Mouse (Mus musculus): ENCODE measurements around the gene Ccin. TPM values are rescaled to one million over a fixed set of nuclear protein-coding genes. Genes with fewer than 3 reads are reported as not detected.

Ccin gene
- polyA plus RNA-seq (2014; fragmentation: Nextera tagmentation; extraction: Ambion mirVana), result not detected in 2 replicates

- Histone ChIP-seq H3K4me1 (ENCODE audit: control insufficient read depth, insufficient read depth, low read length) (peaks cover 11% of the 10 kb centered on the region; the same call in 1 of the 2 replicates), H3K27me3 (ENCODE audit: control insufficient read depth, insufficient read depth, low read length) (peaks cover 12% of the 10 kb centered on the region; the same call in 1 of the 2 replicates), H3K4me3 (replicated peaks; ENCODE audit: low read depth, low read length) (peak within 1 kb of the TSS; percentile 20), H3K4me2 (ENCODE audit: low read length) (peak within 1 kb of the TSS; percentile 57), H3K9ac (replicated peaks; ENCODE audit: low read length) (peak within 1 kb of the TSS; percentile 48), H3K9me3 (ENCODE audit: control insufficient read depth, low read length) (no peaks in the 10 kb centered on the region), H3K36me3 (ENCODE audit: control insufficient read depth, insufficient read depth, low read length) (no peaks in the 10 kb centered on the region), H3K27ac (replicated peaks; ENCODE audit: low read depth, low read length) (no peak within 1 kb of the TSS)
- DNase-seq (no peak), ATAC-seq (ENCODE audit: low FRiP score, low TSS enrichment) (no peak)
- WGBS, result 83% methylated on average over 11 of the region's 11 CpGs
These were observed at the start of gene Ccin for GRCm38 (mm10) chr4:43983181-43983580. Gene Ccin, plus strand, starts transcription at chr4:43983483.

GRCm38 (mm10) chr4:43936186-43936585 lies 47.1 kb upstream of the Ccin start:
- H3K4me3 ChIP-seq (replicated peaks; ENCODE audit: low read depth, low read length), result no peak overlapping the region
- no peaks in the 10 kb centered on the region for H3K9me3 ChIP-seq (ENCODE audit: control insufficient read depth, low read length)
- 87% methylated on average over 4 of the region's 4 CpGs for WGBS
- no peak for DNase-seq
- no peak overlapping the region for H3K9ac ChIP-seq (replicated peaks; ENCODE audit: low read length)
- no peak for ATAC-seq (ENCODE audit: low FRiP score, low TSS enrichment)
- no peak overlapping the region for H3K4me2 ChIP-seq (ENCODE audit: low read length)
- H3K27me3 ChIP-seq (ENCODE audit: control insufficient read depth, insufficient read depth, low read length), result no peaks in the 10 kb centered on the region
- no peak overlapping the region for H3K27ac ChIP-seq (replicated peaks; ENCODE audit: low read depth, low read length)
- H3K4me1 ChIP-seq (ENCODE audit: control insufficient read depth, insufficient read depth, low read length), result no peaks in the 10 kb centered on the region
- peaks cover 55% of the 10 kb centered on the region for H3K36me3 ChIP-seq (ENCODE audit: control insufficient read depth, insufficient read depth, low read length)

- ATAC-seq (ENCODE audit: low FRiP score, low TSS enrichment) (no peak), DNase-seq (no peak)
- H3K4me1 ChIP-seq (ENCODE audit: control insufficient read depth, insufficient read depth, low read length), result no peaks in the 10 kb centered on the region
- H3K9ac ChIP-seq (replicated peaks; ENCODE audit: low read length), result no peak overlapping the region
- H3K27me3 ChIP-seq (ENCODE audit: control insufficient read depth, insufficient read depth, low read length), result no peaks in the 10 kb centered on the region
- no peak overlapping the region for H3K4me3 ChIP-seq (replicated peaks; ENCODE audit: low read depth, low read length)
- WGBS, result 85% methylated on average over 14 of the region's 14 CpGs
- peaks cover 56% of the 10 kb centered on the region for H3K36me3 ChIP-seq (ENCODE audit: control insufficient read depth, insufficient read depth, low read length)
- no peak overlapping the region for H3K27ac ChIP-seq (replicated peaks; ENCODE audit: low read depth, low read length)
- no peaks in the 10 kb centered on the region for H3K9me3 ChIP-seq (ENCODE audit: control insufficient read depth, low read length)
- H3K4me2 ChIP-seq (ENCODE audit: low read length), result no peak overlapping the region
These were observed 46.3 kb upstream of the Ccin start for GRCm38 (mm10) chr4:43936749-43937674.

GRCm38 (mm10) chr4:43941315-43941714 lies 42.0 kb upstream of the Ccin start:
- DNase-seq (no peak), ATAC-seq (ENCODE audit: low FRiP score, low TSS enrichment) (no peak)
- Histone ChIP-seq H3K9me3 (ENCODE audit: control insufficient read depth, low read length) (no peaks in the 10 kb centered on the region), H3K4me3 (replicated peaks; ENCODE audit: low read depth, low read length) (no peak overlapping the region), H3K4me1 (ENCODE audit: control insufficient read depth, insufficient read depth, low read length) (no peaks in the 10 kb centered on the region), H3K4me2 (ENCODE audit: low read length) (no peak overlapping the region), H3K27ac (replicated peaks; ENCODE audit: low read depth, low read length) (no peak overlapping the region), H3K9ac (replicated peaks; ENCODE audit: low read length) (no peak overlapping the region), H3K27me3 (ENCODE audit: control insufficient read depth, insufficient read depth, low read length) (no peaks in the 10 kb centered on the region), H3K36me3 (ENCODE audit: control insufficient read depth, insufficient read depth, low read length) (peaks cover 52% of the 10 kb centered on the region)
- 95% methylated on average over 5 of the region's 5 CpGs for WGBS

GRCm38 (mm10) chr4:43942421-43942820 lies 40.9 kb upstream of the Ccin start:
- Histone ChIP-seq H3K9me3 (ENCODE audit: control insufficient read depth, low read length) (no peaks in the 10 kb centered on the region), H3K27ac (replicated peaks; ENCODE audit: low read depth, low read length) (no peak overlapping the region), H3K9ac (replicated peaks; ENCODE audit: low read length) (no peak overlapping the region), H3K4me2 (ENCODE audit: low read length) (no peak overlapping the region), H3K36me3 (ENCODE audit: control insufficient read depth, insufficient read depth, low read length) (peaks cover 55% of the 10 kb centered on the region), H3K27me3 (ENCODE audit: control insufficient read depth, insufficient read depth, low read length) (no peaks in the 10 kb centered on the region), H3K4me1 (ENCODE audit: control insufficient read depth, insufficient read depth, low read length) (no peaks in the 10 kb centered on the region), H3K4me3 (replicated peaks; ENCODE audit: low read depth, low read length) (no peak overlapping the region)
- no peak for DNase-seq
- WGBS, result 88% methylated on average over 8 of the region's 8 CpGs
- ATAC-seq (ENCODE audit: low FRiP score, low TSS enrichment), result no peak

- WGBS, result 97% methylated on average over 2 of the region's 2 CpGs
- Histone ChIP-seq H3K27me3 (ENCODE audit: control insufficient read depth, insufficient read depth, low read length) (no peaks in the 10 kb centered on the region), H3K9ac (replicated peaks; ENCODE audit: low read length) (no peak overlapping the region), H3K4me2 (ENCODE audit: low read length) (no peak overlapping the region), H3K27ac (replicated peaks; ENCODE audit: low read depth, low read length) (no peak overlapping the region), H3K36me3 (ENCODE audit: control insufficient read depth, insufficient read depth, low read length) (peaks cover 18% of the 10 kb centered on the region), H3K4me1 (ENCODE audit: control insufficient read depth, insufficient read depth, low read length) (no peaks in the 10 kb centered on the region), H3K4me3 (replicated peaks; ENCODE audit: low read depth, low read length) (no peak overlapping the region), H3K9me3 (ENCODE audit: control insufficient read depth, low read length) (no peaks in the 10 kb centered on the region)
- DNase-seq, result no peak
- ATAC-seq (ENCODE audit: low FRiP score, low TSS enrichment), result no peak
These were observed 35.7 kb upstream of the Ccin start for GRCm38 (mm10) chr4:43947571-43947970.

GRCm38 (mm10) chr4:43957292-43957845 lies 25.9 kb upstream of the Ccin start, which contains the start of gene Glipr2:
Gene Glipr2, plus strand, starts transcription at chr4:43957401.
- Histone ChIP-seq H3K9me3 (ENCODE audit: control insufficient read depth, low read length) (no peaks in the 10 kb centered on the region), H3K4me2 (ENCODE audit: low read length) (peak within 1 kb of the TSS; percentile 98), H3K27ac (replicated peaks; ENCODE audit: low read depth, low read length) (peak within 1 kb of the TSS; percentile 61), H3K4me3 (replicated peaks; ENCODE audit: low read depth, low read length) (peak within 1 kb of the TSS; percentile 70), H3K4me1 (ENCODE audit: control insufficient read depth, insufficient read depth, low read length) (peaks cover 11% of the 10 kb centered on the region; the same call in 1 of the 2 replicates), H3K27me3 (ENCODE audit: control insufficient read depth, insufficient read depth, low read length) (0 out of 2 replicates have a peak, but pooled peaks cover 7% of the 10 kb centered on the region), H3K36me3 (ENCODE audit: control insufficient read depth, insufficient read depth, low read length) (no peaks in the 10 kb centered on the region), H3K9ac (replicated peaks; ENCODE audit: low read length) (peak within 1 kb of the TSS; percentile 72)
- DNase-seq (peak; percentile 91), ATAC-seq (ENCODE audit: low FRiP score, low TSS enrichment) (peak; percentile 77)
- under 1% methylated on average over 45 of the region's 45 CpGs for WGBS

- no peaks in the 10 kb centered on the region for H3K9me3 ChIP-seq (ENCODE audit: control insufficient read depth, low read length)
- H3K27me3 ChIP-seq (ENCODE audit: control insufficient read depth, insufficient read depth, low read length), result 0 out of 2 replicates have a peak, but pooled peaks cover 7% of the 10 kb centered on the region
- under 1% methylated on average over 26 of the region's 26 CpGs for WGBS
- DNase-seq (peak; percentile 86), ATAC-seq (ENCODE audit: low FRiP score, low TSS enrichment) (peak; percentile 73)
- no peaks in the 10 kb centered on the region for H3K36me3 ChIP-seq (ENCODE audit: control insufficient read depth, insufficient read depth, low read length)
- peak overlapping the region; percentile 98 for H3K4me2 ChIP-seq (ENCODE audit: low read length)
- H3K4me1 ChIP-seq (ENCODE audit: control insufficient read depth, insufficient read depth, low read length), result peaks cover 11% of the 10 kb centered on the region; the same call in 1 of the 2 replicates
- H3K27ac ChIP-seq (replicated peaks; ENCODE audit: low read depth, low read length), result peak overlapping the region; percentile 61
- peak overlapping the region; percentile 72 for H3K9ac ChIP-seq (replicated peaks; ENCODE audit: low read length)
- peak overlapping the region; percentile 70 for H3K4me3 ChIP-seq (replicated peaks; ENCODE audit: low read depth, low read length)
These were observed 25.3 kb upstream of the Ccin start for GRCm38 (mm10) chr4:43957846-43958461.

Measured in midbrain, embryonic 14.5 days (tissue).